ENCODE assay signal across 8 mouse cellular contexts in the genomic region with DNA sequence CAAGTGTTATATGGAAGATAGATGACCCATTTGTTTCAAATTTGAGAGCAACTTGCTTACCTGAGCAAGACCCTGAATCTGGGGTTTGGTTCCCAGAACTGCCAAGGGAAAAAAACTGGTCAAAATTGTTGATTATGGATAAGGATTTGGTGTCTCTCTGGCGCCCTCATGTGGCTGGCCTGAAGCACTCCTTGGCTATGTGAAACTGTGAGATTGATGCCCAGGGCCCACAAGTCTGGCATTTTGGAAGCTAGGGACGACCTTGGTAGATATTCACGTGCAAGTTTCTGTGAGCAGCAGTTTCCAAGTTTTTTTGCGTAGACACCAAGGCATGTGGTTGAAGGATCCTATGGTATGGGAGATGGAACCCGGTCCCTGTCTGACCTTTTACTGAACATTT. TPM values are rescaled to one million over a fixed set of nuclear protein-coding genes. Genes with fewer than 3 reads are reported as not detected.
A peak's percentile ranks its signal among the peaks of the same experiment; 100 is the strongest.
DNase-seq lines count a peak whose midpoint lies in the region; ATAC-seq and TF ChIP-seq lines count a peak whose summit lies in the region.

No protein-coding gene starts in this region.

- H3K27ac ChIP-seq in hindbrain, embryonic 10.5 days, result no peak overlapping the region
- H3K27ac ChIP-seq in hindbrain, embryonic 12.5 days, result no peak overlapping the region
- no peak overlapping the region for H3K27ac ChIP-seq in hindbrain, postnatal 0 days
- H3K27ac ChIP-seq in small intestine, adult 2 months (ENCODE audit: insufficient read depth, low read depth, low read length), result no peak overlapping the region

- no peak for ATAC-seq in hindbrain, embryonic 12.5 days (ENCODE audit: low FRiP score)
- ATAC-seq in hindbrain, postnatal 0 days, result peak; percentile 55; the same call in 1 of the 2 replicates
- peak; percentile 41; the same call in 1 of the 2 replicates for ATAC-seq in megakaryocyte-erythroid progenitor cell, adult 5-6 weeks (replicated peaks; ENCODE audit: low FRiP score, low TSS enrichment, poor library complexity, severe bottlenecking)

- intact Hi-C loops in left cerebral cortex, postnatal 25 days (cut with DNase I), result loop anchor here (1.0 to 5.0 kb wide), 2 partner anchors 100 to 1497 kb away; no protein-coding TSS in a partner anchor

- peak; percentile 93 for TF ChIP-seq CTCF in hindbrain, postnatal 0 days (IDR thresholded peaks at IDR 0.05; ENCODE audit: low read depth)
- TF ChIP-seq CTCF in small intestine, adult 2 months (IDR thresholded peaks at IDR 0.05; ENCODE audit: extremely low read depth, insufficient read length, insufficient replicate concordance, low read depth, low read length), result peak; percentile 89; the same call in 1 of the 2 replicates

- H3K27me3 ChIP-seq in hindbrain, embryonic 10.5 days (ENCODE audit: insufficient read depth, poor library complexity, severe bottlenecking), result no peaks in the 10 kb centered on the region
- H3K27me3 ChIP-seq in hindbrain, embryonic 12.5 days, result no peaks in the 10 kb centered on the region
- H3K27me3 ChIP-seq in hindbrain, postnatal 0 days (ENCODE audit: insufficient read depth, low read length), result no peaks in the 10 kb centered on the region
- H3K27me3 ChIP-seq in small intestine, adult 2 months (ENCODE audit: control insufficient read depth, insufficient read depth, low read length), result no peaks in the 10 kb centered on the region

- H3K4me3 ChIP-seq in hindbrain, embryonic 10.5 days, result peak overlapping the region; percentile 23; the same call in 1 of the 2 replicates
- H3K4me3 ChIP-seq in hindbrain, embryonic 12.5 days, result no peak overlapping the region
- H3K4me3 ChIP-seq in hindbrain, postnatal 0 days (ENCODE audit: low read length), result no peak overlapping the region
- H3K4me3 ChIP-seq in small intestine, adult 2 months (ENCODE audit: low read depth, low read length), result no peak overlapping the region

- peak; percentile 86 for DNase-seq in hindbrain, embryonic 10.5 days (ENCODE audit: low spot score)
- peak; percentile 78 for DNase-seq in cerebellum, adult 9-10 months
- DNase-seq in frontal cortex, postnatal 25 days (ENCODE audit: low spot score in 2 of 2), result peak; percentile 34 to 62
- peak; percentile 88 for DNase-seq in hindbrain, postnatal 0 days (ENCODE audit: low spot score)
- DNase-seq in left cerebral cortex, postnatal 25 days (ENCODE audit: low spot score in 2 of 2), result peak; percentile 61 to 79

- H3K9me3 ChIP-seq in hindbrain, embryonic 10.5 days, result no peaks in the 10 kb centered on the region
- no peaks in the 10 kb centered on the region for H3K9me3 ChIP-seq in hindbrain, embryonic 12.5 days (replicated peaks)
- H3K9me3 ChIP-seq in hindbrain, postnatal 0 days (ENCODE audit: low read length), result no peaks in the 10 kb centered on the region

- H3K4me2 ChIP-seq in hindbrain, embryonic 12.5 days (replicated peaks), result no peak overlapping the region
- H3K4me2 ChIP-seq in hindbrain, postnatal 0 days (ENCODE audit: low read depth, low read length), result no peak overlapping the region

- peaks cover 28% of the 10 kb centered on the region for H3K4me1 ChIP-seq in hindbrain, embryonic 10.5 days (replicated peaks)
- H3K4me1 ChIP-seq in hindbrain, embryonic 12.5 days, result peaks cover 4% of the 10 kb centered on the region
- no peaks in the 10 kb centered on the region for H3K4me1 ChIP-seq in hindbrain, postnatal 0 days (ENCODE audit: insufficient read depth, low read length)
- H3K4me1 ChIP-seq in small intestine, adult 2 months (ENCODE audit: control insufficient read depth, insufficient read depth, insufficient read length, low read length), result no peaks in the 10 kb centered on the region

- TF ChIP-seq POLR2A in small intestine, adult 2 months (IDR thresholded peaks at IDR 0.05; ENCODE audit: low read depth, low read length), result no peak

- H3K36me3 ChIP-seq in hindbrain, embryonic 10.5 days, result no peaks in the 10 kb centered on the region
- no peaks in the 10 kb centered on the region for H3K36me3 ChIP-seq in hindbrain, embryonic 12.5 days
- no peaks in the 10 kb centered on the region for H3K36me3 ChIP-seq in hindbrain, postnatal 0 days (ENCODE audit: insufficient read depth, low read length)
- H3K36me3 ChIP-seq in small intestine, adult 2 months (ENCODE audit: control insufficient read depth, insufficient read depth, low read length), result no peaks in the 10 kb centered on the region

- no peak overlapping the region for H3K9ac ChIP-seq in hindbrain, embryonic 12.5 days
- no peak overlapping the region for H3K9ac ChIP-seq in hindbrain, postnatal 0 days (replicated peaks; ENCODE audit: low read length)

- 8% methylated on average over 5 of the region's 5 CpGs for WGBS in hindbrain, embryonic 10.5 days
- WGBS in hindbrain, embryonic 12.5 days, result 9% methylated on average over 5 of the region's 5 CpGs
- WGBS in hindbrain, postnatal 0 days, result 8% methylated on average over 5 of the region's 5 CpGs
- 13% methylated on average over 5 of the region's 5 CpGs for WGBS in small intestine, adult 2 months

RNA-seq across cellular contexts. Expression of gene Hist1h4h, which starts 6.2 kb away (rescaled TPM):
- 5.8 and 7.4 TPM in 2 replicates for polyA plus RNA-seq in hindbrain, embryonic 10.5 days (2016; fragmentation: Nextera tagmentation; extraction: Ambion mirVana)
- 5.7 and 6.9 TPM in 2 replicates for polyA plus RNA-seq in hindbrain, embryonic 12.5 days (2016; fragmentation: Nextera tagmentation; extraction: Ambion mirVana)
- total RNA-seq in hindbrain, postnatal 0 days (2014; rRNA removed), result 2,417 and 3,828 TPM in 2 replicates
- 4.2 and 5.5 TPM in 2 replicates for polyA plus RNA-seq in hindbrain, postnatal 0 days (2015; fragmentation: Nextera tagmentation; extraction: Ambion mirVana)
- total RNA-seq in left cerebral cortex, postnatal 25 days (2021), result 100 to 1,000 TPM; 300 to 349 TPM
- 115 and 209 TPM in 2 replicates for total RNA-seq in megakaryocyte-erythroid progenitor cell, adult 5-6 weeks (2014; fragmentation: Nextera tagmentation)
- 683 and 1,187 TPM in 2 replicates for total RNA-seq in megakaryocyte-erythroid progenitor cell, adult 5-6 weeks (2017)
- 39.6 and 71.6 TPM in 2 replicates for polyA plus RNA-seq in small intestine, adult 2 months (2012; rRNA removed)

RNA-seq across cellular contexts. Expression of gene Hist1h2af, which starts 9.1 kb away (rescaled TPM):
- 7.8 and 9.2 TPM in 2 replicates for polyA plus RNA-seq in hindbrain, embryonic 10.5 days (2016; fragmentation: Nextera tagmentation; extraction: Ambion mirVana)
- 5.2 TPM in 1 of 2 replicates, not detected in the other for polyA plus RNA-seq in hindbrain, embryonic 12.5 days (2016; fragmentation: Nextera tagmentation; extraction: Ambion mirVana)
- total RNA-seq in hindbrain, postnatal 0 days (2014; rRNA removed), result 415 and 567 TPM in 2 replicates
- 3.3 and 7.9 TPM in 2 replicates for polyA plus RNA-seq in hindbrain, postnatal 0 days (2015; fragmentation: Nextera tagmentation; extraction: Ambion mirVana)
- total RNA-seq in left cerebral cortex, postnatal 25 days (2021), result 1 to 10 TPM; 1.6 to 3.9 TPM
- 41.1 and 66.5 TPM in 2 replicates for total RNA-seq in megakaryocyte-erythroid progenitor cell, adult 5-6 weeks (2014; fragmentation: Nextera tagmentation)
- total RNA-seq in megakaryocyte-erythroid progenitor cell, adult 5-6 weeks (2017), result 1,297 and 1,759 TPM in 2 replicates
- 631 and 1,420 TPM in 2 replicates for polyA plus RNA-seq in small intestine, adult 2 months (2012; rRNA removed)

RNA-seq across cellular contexts. Expression of gene Hist1h3g, which starts 10.6 kb away (rescaled TPM):
- 3.3 and 6.0 TPM in 2 replicates for polyA plus RNA-seq in hindbrain, embryonic 10.5 days (2016; fragmentation: Nextera tagmentation; extraction: Ambion mirVana)
- polyA plus RNA-seq in hindbrain, embryonic 12.5 days (2016; fragmentation: Nextera tagmentation; extraction: Ambion mirVana), result 2.2 and 4.4 TPM in 2 replicates
- total RNA-seq in hindbrain, postnatal 0 days (2014; rRNA removed), result 544 and 673 TPM in 2 replicates
- 1.4 and 2.2 TPM in 2 replicates for polyA plus RNA-seq in hindbrain, postnatal 0 days (2015; fragmentation: Nextera tagmentation; extraction: Ambion mirVana)
- total RNA-seq in left cerebral cortex, postnatal 25 days (2021), result 1 to 10 TPM; 3.1 to 4.6 TPM
- total RNA-seq in megakaryocyte-erythroid progenitor cell, adult 5-6 weeks (2014; fragmentation: Nextera tagmentation), result 189 and 293 TPM in 2 replicates
- 189 and 625 TPM in 2 replicates for total RNA-seq in megakaryocyte-erythroid progenitor cell, adult 5-6 weeks (2017)
- polyA plus RNA-seq in small intestine, adult 2 months (2012; rRNA removed), result 43.4 and 65.8 TPM in 2 replicates

RNA-seq across cellular contexts. Expression of gene Hist1h2bh, which starts 18.5 kb away (rescaled TPM):
- 0.51 and 1.1 TPM in 2 replicates for polyA plus RNA-seq in hindbrain, embryonic 10.5 days (2016; fragmentation: Nextera tagmentation; extraction: Ambion mirVana)
- 0.37 and 0.57 TPM in 2 replicates for polyA plus RNA-seq in hindbrain, embryonic 12.5 days (2016; fragmentation: Nextera tagmentation; extraction: Ambion mirVana)
- 65.9 and 103 TPM in 2 replicates for total RNA-seq in hindbrain, postnatal 0 days (2014; rRNA removed)
- polyA plus RNA-seq in hindbrain, postnatal 0 days (2015; fragmentation: Nextera tagmentation; extraction: Ambion mirVana), result 0.13 and 0.35 TPM in 2 replicates
- total RNA-seq in left cerebral cortex, postnatal 25 days (2021), result under 1 TPM; 0.57 to 0.87 TPM
- total RNA-seq in megakaryocyte-erythroid progenitor cell, adult 5-6 weeks (2014; fragmentation: Nextera tagmentation), result 31.9 and 110 TPM in 2 replicates
- total RNA-seq in megakaryocyte-erythroid progenitor cell, adult 5-6 weeks (2017), result 85.7 and 165 TPM in 2 replicates
- polyA plus RNA-seq in small intestine, adult 2 months (2012; rRNA removed), result 2.4 and 5.1 TPM in 2 replicates

RNA-seq across cellular contexts. Expression of gene Hist1h3f, which starts 19.2 kb away (rescaled TPM):
- 0.92 and 1.1 TPM in 2 replicates for polyA plus RNA-seq in hindbrain, embryonic 10.5 days (2016; fragmentation: Nextera tagmentation; extraction: Ambion mirVana)
- 0.66 and 1.4 TPM in 2 replicates for polyA plus RNA-seq in hindbrain, embryonic 12.5 days (2016; fragmentation: Nextera tagmentation; extraction: Ambion mirVana)
- 466 and 603 TPM in 2 replicates for total RNA-seq in hindbrain, postnatal 0 days (2014; rRNA removed)
- polyA plus RNA-seq in hindbrain, postnatal 0 days (2015; fragmentation: Nextera tagmentation; extraction: Ambion mirVana), result 0.16 and 0.54 TPM in 2 replicates
- total RNA-seq in left cerebral cortex, postnatal 25 days (2021), result 10 to 100 TPM; 16.0 to 17.8 TPM
- total RNA-seq in megakaryocyte-erythroid progenitor cell, adult 5-6 weeks (2014; fragmentation: Nextera tagmentation), result 31.6 and 53.6 TPM in 2 replicates
- total RNA-seq in megakaryocyte-erythroid progenitor cell, adult 5-6 weeks (2017), result 69.9 and 132 TPM in 2 replicates
- 9.6 and 13.1 TPM in 2 replicates for polyA plus RNA-seq in small intestine, adult 2 months (2012; rRNA removed)

Comparison
In these comparisons a context has a peak if more than half of its experiments do, and no peak if none do; other contexts are left out.
1. RNA of gene Hist1h2af, which starts 9.1 kb away (polyA plus RNA-seq): 631 to 1,420 TPM in small intestine, adult 2 months; 7.8 to 9.2 TPM in hindbrain, embryonic 10.5 days, 5.2 TPM in hindbrain, embryonic 12.5 days and 3.3 to 7.9 TPM in hindbrain, postnatal 0 days; every median in the first group is over 10 times any median in the second.
2. Peak in every context shown above with its lines, with median percentiles within 50 percentile points of each other: DNase-seq.